Mouse (Mus musculus): ENCODE results near the gene Cftr.

The Cftr gene

DNA sequence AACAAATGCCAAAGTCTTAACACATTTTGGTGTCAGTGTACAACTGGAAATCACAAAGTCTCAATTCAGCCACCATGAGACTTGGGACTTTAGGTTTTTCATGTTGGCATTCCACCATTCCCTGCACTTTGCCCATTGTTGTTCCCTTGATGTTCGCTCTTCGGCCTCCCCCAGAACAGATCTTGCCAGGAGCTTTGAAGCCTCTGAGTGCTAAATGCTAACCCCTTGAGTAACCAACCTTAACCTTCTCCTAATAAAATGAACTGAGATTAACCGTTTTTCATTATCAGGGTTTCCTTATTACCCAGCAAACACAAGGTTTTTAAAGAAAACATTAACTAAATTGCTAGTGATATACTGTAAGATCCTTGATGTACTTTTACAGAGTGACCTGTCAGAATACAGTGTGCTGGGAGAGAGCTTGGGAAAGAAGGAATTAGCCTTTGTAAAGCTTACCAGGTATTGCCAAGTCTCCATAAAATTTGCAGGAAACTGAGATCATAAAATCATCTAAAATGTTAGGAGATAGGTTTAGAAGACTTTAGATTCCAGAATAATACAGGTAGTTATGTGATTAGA lies 144.0 kb downstream of the Cftr start:
- DNase-seq (ENCODE audit: low read depth, low spot score): no peak

GRCm38 (mm10) chr6:18322950-18323349 lies 152.5 kb downstream of the Cftr start:
- no peak for DNase-seq (ENCODE audit: low read depth, low spot score)

GRCm38 (mm10) chr6:18335393-18335792 lies 164.9 kb downstream of the Cftr start:
- DNase-seq (ENCODE audit: low read depth, low spot score): no peak

- DNase-seq (ENCODE audit: low read depth, low spot score): no peak
Observed at GRCm38 (mm10) chr6:18338307-18338706, 167.8 kb downstream of the Cftr start.

DNA sequence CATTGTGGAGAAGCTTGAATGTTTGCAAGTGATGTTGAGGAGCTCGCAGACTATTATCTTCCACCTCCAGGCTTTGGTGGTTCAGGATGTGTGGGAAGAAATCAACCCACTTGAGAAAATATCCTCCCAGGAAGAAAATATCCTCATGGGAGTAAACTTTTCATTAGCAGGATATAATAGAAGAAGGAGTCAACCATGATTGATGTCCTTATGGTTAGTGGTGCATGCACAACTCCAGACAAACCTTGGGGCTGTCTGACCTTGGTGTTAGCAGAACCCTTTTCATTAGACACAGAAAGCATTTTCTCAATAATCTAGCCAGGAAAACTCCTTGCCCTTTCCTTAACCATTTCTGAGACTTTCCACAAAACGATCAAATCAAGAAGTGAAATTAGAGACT lies 173.8 kb downstream of the Cftr start:
- no peak for DNase-seq (ENCODE audit: low read depth, low spot score)

- peak; percentile 66 for DNase-seq (ENCODE audit: low read depth, low spot score)
Observed at GRCm38 (mm10) chr6:18349153-18349858, 178.8 kb downstream of the Cftr start.

DNA sequence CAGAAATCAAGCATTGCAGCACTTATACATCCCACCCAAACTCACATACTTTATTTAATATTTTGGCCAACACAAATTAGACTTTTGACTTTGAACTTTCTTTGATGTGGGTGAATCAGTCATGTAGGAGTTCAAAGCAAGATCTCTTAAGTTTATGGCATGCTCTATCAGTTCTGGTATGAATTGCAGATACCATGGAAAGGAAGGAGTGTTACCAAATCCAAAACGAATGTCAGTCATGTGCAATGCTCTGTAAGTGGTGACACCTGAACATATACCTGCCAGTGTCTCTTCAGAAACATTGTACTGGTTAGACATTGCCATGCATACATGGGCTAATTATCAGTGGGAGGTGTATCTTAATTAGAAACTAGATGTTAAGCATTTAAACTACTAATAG lies 189.7 kb downstream of the Cftr start:
- DNase-seq (ENCODE audit: low read depth, low spot score): no peak

GRCm38 (mm10) chr6:18360955-18361354 lies 190.5 kb downstream of the Cftr start:
- DNase-seq (ENCODE audit: low read depth, low spot score): no peak

DNA sequence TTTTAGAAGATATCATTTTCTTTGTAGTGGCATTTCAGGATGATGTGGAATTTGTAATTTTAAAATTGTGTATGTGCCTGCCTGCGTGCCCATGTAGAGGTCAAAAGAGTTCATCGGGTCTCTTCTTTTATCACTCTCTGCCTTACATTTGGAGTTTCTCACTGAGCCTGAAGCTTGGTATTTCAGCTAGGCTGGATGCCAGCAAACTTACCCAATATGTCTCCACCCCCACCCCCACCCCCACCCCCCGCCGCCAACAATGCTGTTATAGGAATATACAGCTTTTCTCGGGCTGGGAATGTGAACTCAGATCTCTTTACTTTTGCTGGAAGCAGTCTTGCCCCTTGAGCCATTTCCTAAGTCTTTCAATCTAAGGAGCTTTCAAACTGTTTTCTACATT lies 191.7 kb downstream of the Cftr start:
- no peak for DNase-seq (ENCODE audit: low read depth, low spot score)

DNA sequence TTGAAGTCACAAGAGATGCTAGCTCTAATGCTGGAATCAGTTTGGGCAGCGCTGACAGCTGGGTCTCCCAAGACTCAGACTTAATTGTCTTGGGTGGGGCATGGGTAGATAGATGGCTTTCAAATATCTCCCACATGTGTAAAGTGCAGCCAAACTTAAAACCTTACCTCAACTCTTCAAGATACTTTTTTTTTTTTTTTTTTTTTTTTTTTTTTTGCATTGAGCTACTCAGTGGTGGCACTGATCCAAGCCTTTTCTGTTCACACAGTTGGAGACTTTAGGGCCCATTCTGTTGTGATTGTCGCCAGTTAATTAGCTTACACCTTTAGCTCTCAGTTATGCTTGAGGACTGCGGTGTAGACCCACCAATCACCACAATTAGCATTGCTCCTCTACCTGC lies 198.6 kb downstream of the Cftr start:
- no peak for DNase-seq (ENCODE audit: low read depth, low spot score)

- no peak for DNase-seq (ENCODE audit: low read depth, low spot score)
Observed at GRCm38 (mm10) chr6:18369723-18370122, 199.2 kb downstream of the Cftr start.
